Mouse (Mus musculus) Patski (cell line): ENCODE data around the gene Mmp1b. TPM values are rescaled to one million over a fixed set of nuclear protein-coding genes. Genes with fewer than 3 reads are reported as not detected.
"Not testable (repeated sequence)": the region's sequence is repeated elsewhere in the genome, so short reads cannot be mapped to it uniquely, and the experiment has no call there.

ENCODE experiments used
- ATAC-seq: fragments of 100-300 bp; one replicate; pipeline ENCODE4 v1.8.0; 2021
- CTCF ChIA-PET: fragments of 350-600 bp; sonication (Branson Sonifier 250); formaldehyde crosslinking; loops from one replicate; lab custom pipeline; 2022; ENCODE audit warnings: inconsistent platforms; lab: Charles Lee
- POLR2A ChIA-PET: fragments of 350-600 bp; sonication (Branson Sonifier 250); formaldehyde crosslinking; loops from one replicate; lab custom pipeline; 2022; ENCODE audit warnings: antibody characterized with exemption, inconsistent platforms; lab: Charles Lee
- DNase-seq: peaks from one replicate; pipeline ENCODE4 v3.0.0-alpha.2; 2011; ENCODE audit warnings: low read depth, low spot score
- H3K27me3 ChIP-seq: fragments of 371-371 bp; one replicate; pipeline ENCODE4 v1.5.1; 2021
- CTCF ChIP-seq: fragments of 100-300 bp; IDR thresholded peaks from one replicate; pipeline ENCODE4 v1.5.1; 2021
- in situ Hi-C: fragments of 300-500 bp; cut with MboI; formaldehyde crosslinking; loops from 3 replicates; pipeline ENCODE4 v1.11.1; 2018; ENCODE audit warnings: low pct_unique_long_range_greater_than_20kb, mixed read lengths
- polyA plus RNA-seq: library from polyadenylated mRNA; unstranded; gene quantifications from one replicate; pipeline ENCODE4 v1.2.3, GENCODE M21; 2021

Gene Mmp1b
- not detected for polyA plus RNA-seq

- TF ChIP-seq CTCF: no peak
- in situ Hi-C loops: no loop called here
- CTCF ChIA-PET: no interaction called here
- H3K27me3 ChIP-seq: no peaks in the 10 kb centered on the region
- ATAC-seq (no peak), DNase-seq (no peak)
- POLR2A ChIA-PET: no interaction called here
Measured at GRCm38 (mm10) chr9:7387947-7388346, at the start of gene Mmp1b. TSS of gene Mmp1b (minus strand) at chr9:7388047.

GRCm38 (mm10) chr9:7396556-7396955, 8.7 kb upstream of the Mmp1b start:
- in situ Hi-C loops, CTCF ChIA-PET, H3K27me3 ChIP-seq, DNase-seq, ATAC-seq, POLR2A ChIA-PET: not testable (repeated sequence)

DNA sequence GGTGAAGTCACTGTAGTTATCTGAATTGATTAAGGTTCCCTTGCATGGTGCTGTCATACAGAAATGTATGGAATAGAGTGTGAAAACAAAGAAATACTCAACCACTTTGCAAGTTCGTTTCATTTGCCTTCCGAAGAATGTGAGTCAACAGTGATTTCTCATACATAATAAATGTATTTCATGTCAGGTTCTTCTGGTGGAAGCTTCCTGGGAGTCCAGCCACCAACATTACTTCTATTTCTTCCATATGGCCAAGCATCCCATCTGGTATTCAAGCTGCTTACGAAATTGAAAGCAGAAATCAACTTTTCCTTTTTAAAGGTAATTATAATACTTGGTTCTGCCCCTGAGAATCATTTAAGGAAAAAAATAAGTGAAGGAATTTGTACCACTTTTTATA, 33.3 kb downstream of the Mmp1b start:
- POLR2A ChIA-PET: no interaction called here
- DNase-seq (no peak), ATAC-seq (no peak)
- TF ChIP-seq CTCF: no peak
- H3K27me3 ChIP-seq: no peaks in the 10 kb centered on the region
- in situ Hi-C loops: no loop called here
- CTCF ChIA-PET: no interaction called here

DNA sequence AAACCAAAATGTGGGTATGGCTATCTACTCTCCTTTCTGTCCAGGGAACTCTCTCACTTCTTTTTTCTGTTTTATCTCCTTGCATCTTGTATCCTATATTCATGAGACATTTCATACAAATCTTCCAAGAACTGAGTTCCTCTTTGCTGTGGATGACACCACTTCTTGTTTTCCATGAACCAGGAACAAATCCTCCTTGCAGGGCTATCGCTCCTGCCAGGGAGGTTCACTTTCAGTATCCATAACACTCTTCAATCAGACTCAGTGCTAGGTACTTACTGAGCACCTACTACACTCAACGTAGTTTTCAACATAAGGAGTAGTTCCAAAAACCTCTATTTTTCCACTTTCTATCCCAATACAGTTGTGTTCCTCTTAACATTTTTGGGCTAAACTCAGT, 42.3 kb downstream of the Mmp1b start:
- ChIA-PET POLR2A (no interaction called here), CTCF (no interaction called here)
- H3K27me3 ChIP-seq: no peaks in the 10 kb centered on the region
- no peak for TF ChIP-seq CTCF
- no peak for ATAC-seq
- DNase-seq: no peak
- in situ Hi-C loops: no loop called here

- ATAC-seq (no peak), DNase-seq (no peak)
- in situ Hi-C loops: no loop called here
Measured at GRCm38 (mm10) chr9:7344107-7344506, 43.7 kb downstream of the Mmp1b start, which contains the start of gene Mmp12. TSS of gene Mmp12 (plus strand) at chr9:7344381.

DNA sequence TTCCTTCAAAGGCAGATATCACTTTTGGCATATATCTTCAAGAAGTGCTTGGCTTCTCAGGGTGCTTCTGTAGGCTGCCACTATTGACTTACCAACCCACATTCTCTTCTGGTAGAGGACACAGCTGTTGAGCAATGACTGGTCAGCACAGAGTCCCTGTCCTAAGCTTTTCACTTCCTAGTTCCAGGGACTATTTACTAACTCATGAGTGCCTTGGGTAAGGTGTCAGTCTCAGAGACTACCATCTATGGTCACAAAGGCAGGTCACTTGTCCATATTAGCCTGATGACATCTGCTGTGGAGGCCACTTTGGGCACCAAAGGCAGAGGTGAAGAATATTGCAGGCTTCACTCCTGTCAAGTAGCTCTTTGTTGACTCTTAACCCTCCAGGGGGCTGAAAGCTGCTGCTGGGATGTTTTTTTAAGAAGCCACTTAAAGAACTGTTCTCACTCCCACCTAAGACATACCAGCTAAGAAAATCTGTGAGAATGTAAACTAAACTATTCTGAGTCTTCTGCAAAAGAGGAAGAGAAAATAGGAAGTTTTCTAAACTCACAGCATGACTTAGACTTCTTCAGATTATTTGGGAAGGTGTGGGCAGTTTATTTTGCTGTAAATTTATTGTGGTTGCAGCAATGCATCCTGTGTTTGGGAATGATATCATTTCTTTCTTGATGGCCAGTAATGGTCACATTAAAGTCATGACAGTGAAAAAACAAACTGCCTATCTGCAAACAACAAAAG, 50.9 kb downstream of the Mmp1b start:
- in situ Hi-C loops: no loop called here
- DNase-seq (no peak), ATAC-seq (no peak)
- no peak for TF ChIP-seq CTCF
- ChIA-PET CTCF (interaction anchor here (0.9 kb wide), 1 partner anchor 12 kb away, joined by 3 read pairs; no protein-coding TSS in a partner anchor), POLR2A (no interaction called here)
- no peaks in the 10 kb centered on the region for H3K27me3 ChIP-seq

More at GRCm38 (mm10) chr9:7344107-7344506, 43.7 kb downstream of the Mmp1b start, which contains the start of gene Mmp12:
- ChIA-PET CTCF (interaction anchor here (0.7 kb wide), 1 partner anchor 31 kb away, joined by 3 read pairs; no protein-coding TSS in a partner anchor), POLR2A (interaction anchor here (1.1 kb wide), 1 partner anchor 16 kb away, joined by 3 read pairs; no protein-coding TSS in a partner anchor)
- no peak for TF ChIP-seq CTCF
- H3K27me3 ChIP-seq: no peaks in the 10 kb centered on the region

- in situ Hi-C loops: no loop called here
Measured at GRCm38 (mm10) chr9:7335766-7336680, 51.8 kb downstream of the Mmp1b start.

GRCm38 (mm10) chr9:7331847-7332246, 56.0 kb downstream of the Mmp1b start:
- no peak for ATAC-seq
- H3K27me3 ChIP-seq: no peaks in the 10 kb centered on the region
- no peak for DNase-seq
- TF ChIP-seq CTCF: no peak
- ChIA-PET POLR2A (no interaction called here), CTCF (no interaction called here)
- in situ Hi-C loops: no loop called here

More at GRCm38 (mm10) chr9:7335766-7336680, 51.8 kb downstream of the Mmp1b start:
- TF ChIP-seq CTCF: no peak
- DNase-seq (peak; percentile 39), ATAC-seq (peak; percentile 72)
- ChIA-PET CTCF (no interaction called here), POLR2A (no interaction called here)
- no peaks in the 10 kb centered on the region for H3K27me3 ChIP-seq

Other genes with a start within 250 kb of the Mmp1b start
- 12.6 TPM for gene Dync2h1, start 203.6 kb downstream of the Mmp1b start, polyA plus RNA-seq
- 94.0 TPM for gene Dcun1d5, start 203.5 kb downstream of the Mmp1b start, polyA plus RNA-seq
- gene Mmp13, start 115.5 kb downstream of the Mmp1b start, polyA plus RNA-seq: 0.56 TPM
- 3.3 TPM for gene Mmp12, start 43.7 kb downstream of the Mmp1b start, polyA plus RNA-seq
- 0.08 TPM for gene Mmp3, start 57.8 kb upstream of the Mmp1b start, polyA plus RNA-seq
- gene Mmp10, start 114.3 kb upstream of the Mmp1b start, polyA plus RNA-seq: 0.72 TPM
- gene Mmp8, start 170.4 kb upstream of the Mmp1b start, polyA plus RNA-seq: 0.12 TPM
- 1.6 TPM for gene Mmp27, start 183.3 kb upstream of the Mmp1b start, polyA plus RNA-seq
- not detected for gene Mmp20, start 240.2 kb upstream of the Mmp1b start, polyA plus RNA-seq